8 mouse cellular contexts compared by ENCODE assay signal in genomic region chr16:33123938-33124820, GRCm38 (mm10).
DNase-seq lines count a peak whose midpoint lies in the region; ATAC-seq lines count a peak whose summit lies in the region.
"Had no signal": no experiment of that assay in that cellular context is flagged by ENCODE, and none has a peak within 500 bp of the region (broad histone marks: within the 10 kb centered on the region; RNA-seq: fewer than 3 reads in every experiment).

No protein-coding gene starts in this region.

- H3K4me2 ChIP-seq in embryonic facial prominence, embryonic 11.5 days (ENCODE audit: low read depth, low read length), result no peak overlapping the region
- peak overlapping the region; percentile 42 for H3K4me2 ChIP-seq in liver, embryonic 15.5 days
- no peak overlapping the region for H3K4me2 ChIP-seq in intestine, embryonic 16.5 days (ENCODE audit: low read depth, low read length)
- H3K4me2 ChIP-seq in midbrain, embryonic 16.5 days (ENCODE audit: low read length), result no peak overlapping the region

- ATAC-seq in embryonic facial prominence, embryonic 11.5 days (replicated peaks; ENCODE audit: insufficient number of reproducible peaks, low FRiP score, low TSS enrichment, low read depth), result no peak
- ATAC-seq in liver, embryonic 15.5 days (ENCODE audit: insufficient read depth), result peak; percentile 69
- no peak for ATAC-seq in intestine, embryonic 16.5 days
- ATAC-seq in midbrain, embryonic 16.5 days, result no peak
- ATAC-seq: forebrain, embryonic 16.5 days had no signal

- no peaks in the 10 kb centered on the region for H3K36me3 ChIP-seq in embryonic facial prominence, embryonic 11.5 days (replicated peaks; ENCODE audit: control insufficient read depth, insufficient read depth, low read depth, low read length)
- 0 out of 2 replicates have a peak, but pooled peaks cover 5% of the 10 kb centered on the region for H3K36me3 ChIP-seq in liver, embryonic 15.5 days (replicated peaks)
- no peaks in the 10 kb centered on the region for H3K36me3 ChIP-seq in intestine, embryonic 16.5 days (ENCODE audit: control insufficient read depth, insufficient read depth, low read length)
- H3K36me3 ChIP-seq in midbrain, embryonic 16.5 days (ENCODE audit: control insufficient read depth, insufficient read depth, low read length), result peaks cover 11% of the 10 kb centered on the region

- no peaks in the 10 kb centered on the region for H3K4me1 ChIP-seq in embryonic facial prominence, embryonic 11.5 days (ENCODE audit: control insufficient read depth, insufficient read depth, low read length)
- no peaks in the 10 kb centered on the region; the same call in 1 of the 2 replicates for H3K4me1 ChIP-seq in liver, embryonic 15.5 days (replicated peaks)
- H3K4me1 ChIP-seq in intestine, embryonic 16.5 days (ENCODE audit: control insufficient read depth, insufficient read depth, low read length), result peaks cover 9% of the 10 kb centered on the region
- H3K4me1 ChIP-seq in midbrain, embryonic 16.5 days (ENCODE audit: control insufficient read depth, insufficient read depth, low read length), result no peaks in the 10 kb centered on the region

- peak; percentile 34 to 41 for DNase-seq in kidney, postnatal 4 days
- DNase-seq in kidney, adult 11 months, result no peak
- DNase-seq in adrenal gland, adult 8-10 months, result peak; percentile 14
- peak; percentile 65 for DNase-seq in embryonic facial prominence, embryonic 11.5 days (ENCODE audit: low spot score)

- H3K9me3 ChIP-seq in embryonic facial prominence, embryonic 11.5 days (replicated peaks; ENCODE audit: control insufficient read depth, low read length), result no peaks in the 10 kb centered on the region
- no peaks in the 10 kb centered on the region for H3K9me3 ChIP-seq in liver, embryonic 15.5 days (replicated peaks)
- H3K9me3 ChIP-seq in intestine, embryonic 16.5 days (ENCODE audit: control insufficient read depth, low read length), result no peaks in the 10 kb centered on the region
- no peaks in the 10 kb centered on the region for H3K9me3 ChIP-seq in midbrain, embryonic 16.5 days (replicated peaks; ENCODE audit: control insufficient read depth, low read length, poor library complexity, severe bottlenecking)

- H3K9ac ChIP-seq in embryonic facial prominence, embryonic 11.5 days (replicated peaks; ENCODE audit: low read length), result no peak overlapping the region
- H3K9ac ChIP-seq in liver, embryonic 15.5 days, result no peak overlapping the region
- no peak overlapping the region for H3K9ac ChIP-seq in intestine, embryonic 16.5 days (ENCODE audit: low read depth, low read length)
- H3K9ac ChIP-seq in midbrain, embryonic 16.5 days (ENCODE audit: low read depth, low read length), result no peak overlapping the region

- no peaks in the 10 kb centered on the region for H3K27me3 ChIP-seq in embryonic facial prominence, embryonic 11.5 days (ENCODE audit: control insufficient read depth, insufficient read depth, low read length)
- H3K27me3 ChIP-seq in liver, embryonic 15.5 days, result no peaks in the 10 kb centered on the region
- no peaks in the 10 kb centered on the region for H3K27me3 ChIP-seq in intestine, embryonic 16.5 days (replicated peaks; ENCODE audit: control insufficient read depth, insufficient read depth, low read length)
- no peaks in the 10 kb centered on the region for H3K27me3 ChIP-seq in midbrain, embryonic 16.5 days (ENCODE audit: control insufficient read depth, insufficient read depth, low read depth, low read length)

- 66% methylated on average over 24 of the region's 24 CpGs for WGBS in embryonic facial prominence, embryonic 11.5 days
- WGBS in liver, embryonic 15.5 days (ENCODE audit: insufficient replicate concordance), result 63% methylated on average over 24 of the region's 24 CpGs
- 53% methylated on average over 24 of the region's 24 CpGs for WGBS in intestine, embryonic 16.5 days
- WGBS in midbrain, embryonic 16.5 days, result 83% methylated on average over 24 of the region's 24 CpGs

- no peak overlapping the region for H3K27ac ChIP-seq in embryonic facial prominence, embryonic 11.5 days (replicated peaks; ENCODE audit: low read depth, low read length)
- H3K27ac ChIP-seq in liver, embryonic 15.5 days (replicated peaks), result peak overlapping the region; percentile 64
- no peak overlapping the region for H3K27ac ChIP-seq in intestine, embryonic 16.5 days (ENCODE audit: low read length)
- H3K27ac ChIP-seq in midbrain, embryonic 16.5 days (ENCODE audit: low read length), result no peak overlapping the region

- H3K4me3 ChIP-seq in embryonic facial prominence, embryonic 11.5 days (ENCODE audit: low read depth, low read length), result no peak overlapping the region
- no peak overlapping the region for H3K4me3 ChIP-seq in liver, embryonic 15.5 days (replicated peaks)
- H3K4me3 ChIP-seq in intestine, embryonic 16.5 days (ENCODE audit: low read length), result no peak overlapping the region
- H3K4me3 ChIP-seq in midbrain, embryonic 16.5 days (ENCODE audit: low read depth, low read length), result no peak overlapping the region
